Mouse (Mus musculus) hindbrain, embryonic 10.5 days (tissue): ENCODE results near the gene Exosc1. TPM values are rescaled to one million over a fixed set of nuclear protein-coding genes. Genes with fewer than 3 reads are reported as not detected.
"Not testable (repeated sequence)": the region's sequence is repeated elsewhere in the genome, so short reads cannot be mapped to it uniquely, and the experiment has no call there.

Source experiments
- DNase-seq: peaks from one replicate; pipeline ENCODE4 v3.0.0-alpha.2; 2017; ENCODE audit warnings: low spot score
- H3K27ac ChIP-seq: fragments of 300-500 bp; sonication (generic); 2 replicates; pipeline ENCODE4 v1.5.1; 2016; ENCODE audit warnings: mild to moderate bottlenecking, moderate library complexity
- H3K27me3 ChIP-seq: fragments of 300-500 bp; sonication (generic); 2 replicates; pipeline ENCODE4 v1.6.1; 2016; ENCODE audit warnings: mild to moderate bottlenecking; ENCODE audit not compliant: poor library complexity, insufficient read depth, severe bottlenecking
- H3K36me3 ChIP-seq: fragments of 300-500 bp; sonication (generic); 2 replicates; pipeline ENCODE4 v1.6.1; 2016; ENCODE audit warnings: mild to moderate bottlenecking, moderate library complexity
- H3K4me1 ChIP-seq: fragments of 300-500 bp; sonication (generic); replicated peaks from 2 replicates; pipeline ENCODE4 v1.6.1; 2016; ENCODE audit warnings: mild to moderate bottlenecking
- H3K4me3 ChIP-seq: fragments of 300-500 bp; sonication (generic); 2 replicates; pipeline ENCODE4 v1.5.1; 2016; ENCODE audit warnings: mild to moderate bottlenecking, moderate library complexity
- H3K9me3 ChIP-seq: fragments of 300-500 bp; sonication (generic); 2 replicates; pipeline ENCODE4 v1.6.1; 2016; ENCODE audit warnings: mild to moderate bottlenecking, moderate library complexity
- WGBS: fragments of 180-500 bp; shearing (Covaris S2); methylation state at CpG from one replicate; pipeline ENCODE4 v1.1.7; 2016; 5-methylcytosine and 5-hydroxymethylcytosine counted together
- polyA plus RNA-seq: library from polyadenylated mRNA; unstranded; fragments of >200 nt; fragmentation: Nextera tagmentation; extraction: Ambion mirVana; gene quantifications from 2 replicates; pipeline ENCODE4 v1.2.1, GENCODE M21; 2016

The Exosc1 gene
- polyA plus RNA-seq, 1 experiment from 2014 or later = 75.5 TPM

GRCm38 (mm10) chr19:41938539-41938938, 5.3 kb upstream of the Exosc1 start:
- Histone ChIP-seq H3K9me3 (no peaks in the 10 kb centered on the region), H3K4me1 (peaks cover 13% of the 10 kb centered on the region), H3K36me3 (peaks cover 75% of the 10 kb centered on the region), H3K4me3 (no peak overlapping the region), H3K27ac (no peak overlapping the region), H3K27me3 (no peaks in the 10 kb centered on the region)
- no peak for DNase-seq
- 93% methylated on average over 5 of the region's 5 CpGs for WGBS

GRCm38 (mm10) chr19:41935921-41936320, 2.7 kb upstream of the Exosc1 start:
- no peak for DNase-seq
- 95% methylated on average over 1 of the region's 1 CpGs for whole genome bisulfite sequencing
- Histone ChIP-seq H3K36me3 (peaks cover 54% of the 10 kb centered on the region), H3K4me1 (peaks cover 22% of the 10 kb centered on the region), H3K9me3 (no peaks in the 10 kb centered on the region), H3K4me3 (no peak overlapping the region), H3K27me3 (no peaks in the 10 kb centered on the region), H3K27ac (no peak overlapping the region)

GRCm38 (mm10) chr19:41934124-41934523, 901 bp upstream of the Exosc1 start:
- Histone ChIP-seq H3K4me1 (peaks cover 22% of the 10 kb centered on the region), H3K36me3 (peaks cover 53% of the 10 kb centered on the region), H3K27me3 (no peaks in the 10 kb centered on the region), H3K9me3 (no peaks in the 10 kb centered on the region), H3K4me3 (peak overlapping the region; percentile 91), H3K27ac (peak overlapping the region; percentile 92)
- no peak for DNase-seq
- 45% methylated on average over 6 of the region's 6 CpGs for WGBS

- WGBS = under 1% methylated on average over 28 of the region's 28 CpGs
- peak overlapping the region; percentile 92 for H3K27ac ChIP-seq
- peaks cover 51% of the 10 kb centered on the region for H3K36me3 ChIP-seq
- DNase-seq = peak; percentile 13
- H3K4me3 ChIP-seq = peak overlapping the region; percentile 91
- H3K27me3 ChIP-seq = no peaks in the 10 kb centered on the region
- H3K9me3 ChIP-seq = no peaks in the 10 kb centered on the region
- H3K4me1 ChIP-seq = peaks cover 22% of the 10 kb centered on the region
Observed at GRCm38 (mm10) chr19:41932686-41933085, 537 bp downstream of the Exosc1 start.

GRCm38 (mm10) chr19:41920412-41921067, 12.7 kb downstream of the Exosc1 start:
- WGBS = 82% methylated on average over 5 of the region's 5 CpGs
- H3K27ac ChIP-seq = no peak overlapping the region
- DNase-seq = no peak
- H3K27me3 ChIP-seq = no peaks in the 10 kb centered on the region
- H3K4me3 ChIP-seq = no peak overlapping the region
- H3K4me1 ChIP-seq = no peaks in the 10 kb centered on the region
- H3K36me3 ChIP-seq = peaks cover 87% of the 10 kb centered on the region
- no peaks in the 10 kb centered on the region for H3K9me3 ChIP-seq

GRCm38 (mm10) chr19:41919471-41919870, 13.8 kb downstream of the Exosc1 start:
- no peak overlapping the region for H3K27ac ChIP-seq
- H3K36me3 ChIP-seq = peaks cover 89% of the 10 kb centered on the region
- WGBS = 80% methylated on average over 4 of the region's 4 CpGs
- DNase-seq = no peak
- H3K9me3 ChIP-seq = no peaks in the 10 kb centered on the region
- H3K4me3 ChIP-seq = no peak overlapping the region
- no peaks in the 10 kb centered on the region for H3K4me1 ChIP-seq
- no peaks in the 10 kb centered on the region for H3K27me3 ChIP-seq

- Histone ChIP-seq H3K9me3 (no peaks in the 10 kb centered on the region), H3K27me3 (no peaks in the 10 kb centered on the region), H3K27ac (no peak overlapping the region), H3K4me3 (no peak overlapping the region), H3K36me3 (peaks cover 77% of the 10 kb centered on the region), H3K4me1 (peaks cover 18% of the 10 kb centered on the region)
- DNase-seq = no peak
- 92% methylated on average over 4 of the region's 4 CpGs for WGBS
Observed at GRCm38 (mm10) chr19:41916853-41917252, 16.4 kb downstream of the Exosc1 start.

- peaks cover 61% of the 10 kb centered on the region for H3K36me3 ChIP-seq
- WGBS = 95% methylated on average over 3 of the region's 3 CpGs
Observed at GRCm38 (mm10) chr19:41915294-41915693, 17.9 kb downstream of the Exosc1 start.

GRCm38 (mm10) chr19:41914592-41914882, 18.7 kb downstream of the Exosc1 start:
- not testable (repeated sequence) for H3K27me3 ChIP-seq, H3K9me3 ChIP-seq, H3K27ac ChIP-seq, DNase-seq
- peaks cover 54% of the 10 kb centered on the region for H3K36me3 ChIP-seq
- H3K4me3 ChIP-seq = peak overlapping the region; percentile 97
- peaks cover 18% of the 10 kb centered on the region for H3K4me1 ChIP-seq

More at GRCm38 (mm10) chr19:41915294-41915693, 17.9 kb downstream of the Exosc1 start:
- Histone ChIP-seq H3K4me3 (no peak overlapping the region), H3K27ac (no peak overlapping the region), H3K9me3 (no peaks in the 10 kb centered on the region), H3K4me1 (peaks cover 18% of the 10 kb centered on the region), H3K27me3 (no peaks in the 10 kb centered on the region)
- no peak for DNase-seq

- no peak for DNase-seq
- 44% methylated on average over 6 of the region's 6 CpGs for WGBS
- Histone ChIP-seq H3K27me3 (no peaks in the 10 kb centered on the region), H3K4me3 (peak overlapping the region; percentile 97), H3K27ac (peak overlapping the region; percentile 97), H3K4me1 (peaks cover 18% of the 10 kb centered on the region), H3K36me3 (peaks cover 48% of the 10 kb centered on the region), H3K9me3 (no peaks in the 10 kb centered on the region)
Observed at GRCm38 (mm10) chr19:41913774-41914591, 19.2 kb downstream of the Exosc1 start.

- H3K27ac ChIP-seq = peak overlapping the region; percentile 97
- DNase-seq = peak; percentile 62
- no peaks in the 10 kb centered on the region for H3K27me3 ChIP-seq
- under 1% methylated on average over 53 of the region's 53 CpGs for WGBS
- peaks cover 41% of the 10 kb centered on the region for H3K36me3 ChIP-seq
- peaks cover 18% of the 10 kb centered on the region for H3K4me1 ChIP-seq
- peak overlapping the region; percentile 97 for H3K4me3 ChIP-seq
- no peaks in the 10 kb centered on the region for H3K9me3 ChIP-seq
Observed at GRCm38 (mm10) chr19:41912121-41913080, 20.8 kb downstream of the Exosc1 start.

GRCm38 (mm10) chr19:41911178-41912073, 21.8 kb downstream of the Exosc1 start, which contains the start of gene Pgam1:
Pgam1 (plus strand) TSS chr19:41911923.
- Histone ChIP-seq H3K4me3 (peak within 1 kb of the TSS; percentile 97), H3K36me3 (peaks cover 32% of the 10 kb centered on the region), H3K27ac (peak within 1 kb of the TSS; percentile 97), H3K9me3 (no peaks in the 10 kb centered on the region), H3K27me3 (no peaks in the 10 kb centered on the region), H3K4me1 (peaks cover 18% of the 10 kb centered on the region)
- 7% methylated on average over 54 of the region's 54 CpGs for WGBS
- DNase-seq = peak; percentile 99
